Mouse (Mus musculus): ENCODE measurements around the gene Lats1. TPM values are rescaled to one million over a fixed set of nuclear protein-coding genes. Genes with fewer than 3 reads are reported as not detected.
A peak's percentile ranks its signal among the peaks of the same experiment; 100 is the strongest.

Gene Lats1
- total RNA-seq, 1 experiment = 6.3 TPM

DNA sequence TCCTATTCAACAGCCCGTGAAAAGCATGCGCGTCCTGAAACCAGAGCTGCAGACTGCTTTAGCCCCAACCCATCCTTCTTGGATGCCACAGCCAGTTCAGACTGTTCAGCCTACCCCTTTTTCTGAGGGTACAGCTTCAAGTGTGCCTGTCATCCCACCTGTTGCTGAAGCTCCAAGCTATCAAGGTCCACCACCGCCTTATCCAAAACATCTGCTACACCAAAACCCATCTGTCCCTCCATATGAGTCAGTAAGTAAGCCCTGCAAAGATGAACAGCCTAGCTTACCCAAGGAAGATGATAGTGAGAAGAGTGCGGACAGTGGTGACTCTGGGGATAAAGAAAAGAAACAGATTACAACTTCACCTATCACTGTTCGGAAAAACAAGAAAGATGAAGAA lies 21.6 kb downstream of the Lats1 start:
- Histone ChIP-seq H3K36me3 (ENCODE audit: control insufficient read depth, insufficient read depth, low read length, poor library complexity, severe bottlenecking) (peaks cover 29% of the 10 kb centered on the region), H3K9me3 (ENCODE audit: control insufficient read depth, insufficient read depth, low read depth, low read length) (no peaks in the 10 kb centered on the region), H3K4me3 (ENCODE audit: insufficient read depth in 1 of 2, low read depth in 1 of 2, low read length in 2 of 2, poor library complexity in 1 of 2, severe bottlenecking in 1 of 2) (no peak overlapping the region), H3K4me1 (ENCODE audit: control insufficient read depth in 2 of 2, insufficient read depth in 2 of 2, low read length in 2 of 2, poor library complexity in 1 of 2) (0 out of 4 replicates have a peak, but pooled peaks cover 0 to 3% of the 10 kb centered on the region in 2 experiments), H3K9ac (ENCODE audit: insufficient read depth, low read depth, low read length, poor library complexity, severe bottlenecking) (no peak overlapping the region), H3K27ac (ENCODE audit: insufficient read depth, low read depth, low read length, poor library complexity, severe bottlenecking) (no peak overlapping the region)
- in situ Hi-C loops (cut with MboI; ENCODE audit: low sequenced_read_pairs in 2 of 2, unreplicated experiment in 2 of 2) = no loop called here
- no peak for DNase-seq (ENCODE audit: low read depth, low spot score)
- TF ChIP-seq ZC3H11A (IDR thresholded peaks at IDR 0.05; ENCODE audit: borderline replicate concordance, low read depth, low read length) (no peak), ZNF384 (IDR thresholded peaks at IDR 0.05; ENCODE audit: low read depth, low read length) (no peak), HCFC1 (IDR thresholded peaks at IDR 0.05; ENCODE audit: borderline replicate concordance, insufficient read depth, low read length) (no peak), CHD2 (IDR thresholded peaks at IDR 0.05; ENCODE audit: low read depth, low read length) (no peak), MAFK (IDR thresholded peaks at IDR 0.05; ENCODE audit: insufficient read depth, low read depth, low read length) (no peak)

DNA sequence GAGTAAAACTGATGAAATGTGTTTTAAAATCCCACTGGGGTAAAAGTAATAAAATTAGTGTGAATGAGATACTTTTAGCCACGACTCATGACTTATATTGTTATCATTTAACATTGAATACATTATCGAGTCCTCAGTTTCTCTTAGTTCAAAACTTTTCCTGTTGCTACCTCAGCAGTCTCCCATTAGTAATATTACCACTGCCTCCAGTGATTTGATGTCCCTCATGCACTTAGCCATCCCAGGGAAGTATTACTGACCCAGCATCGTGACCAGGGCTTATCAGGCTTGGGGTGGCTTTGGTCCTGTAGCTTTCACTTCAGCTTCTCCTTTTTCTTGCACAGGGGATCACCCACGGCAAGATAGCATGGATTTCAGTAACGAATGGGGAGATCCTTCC lies 29.1 kb downstream of the Lats1 start:
- TF ChIP-seq CHD2 (IDR thresholded peaks at IDR 0.05; ENCODE audit: low read depth, low read length) (no peak), ZC3H11A (IDR thresholded peaks at IDR 0.05; ENCODE audit: borderline replicate concordance, low read depth, low read length) (no peak)
- H3K4me1 ChIP-seq (ENCODE audit: control insufficient read depth in 2 of 2, insufficient read depth in 2 of 2, low read length in 2 of 2, poor library complexity in 1 of 2) = no peaks in the 10 kb centered on the region
- H3K9me3 ChIP-seq (ENCODE audit: control insufficient read depth, insufficient read depth, low read depth, low read length) = no peaks in the 10 kb centered on the region
- in situ Hi-C loops (cut with MboI; ENCODE audit: low sequenced_read_pairs in 2 of 2, unreplicated experiment in 2 of 2) = no loop called here
- no peak overlapping the region for H3K9ac ChIP-seq (ENCODE audit: insufficient read depth, low read depth, low read length, poor library complexity, severe bottlenecking)
- no peak overlapping the region for H3K27ac ChIP-seq (ENCODE audit: insufficient read depth, low read depth, low read length, poor library complexity, severe bottlenecking)
- DNase-seq (ENCODE audit: low read depth, low spot score) = no peak
- no peak overlapping the region for H3K4me3 ChIP-seq (ENCODE audit: insufficient read depth in 1 of 2, low read depth in 1 of 2, low read length in 2 of 2, poor library complexity in 1 of 2, severe bottlenecking in 1 of 2)
- peaks cover 7% of the 10 kb centered on the region for H3K36me3 ChIP-seq (ENCODE audit: control insufficient read depth, insufficient read depth, low read length, poor library complexity, severe bottlenecking)

DNA sequence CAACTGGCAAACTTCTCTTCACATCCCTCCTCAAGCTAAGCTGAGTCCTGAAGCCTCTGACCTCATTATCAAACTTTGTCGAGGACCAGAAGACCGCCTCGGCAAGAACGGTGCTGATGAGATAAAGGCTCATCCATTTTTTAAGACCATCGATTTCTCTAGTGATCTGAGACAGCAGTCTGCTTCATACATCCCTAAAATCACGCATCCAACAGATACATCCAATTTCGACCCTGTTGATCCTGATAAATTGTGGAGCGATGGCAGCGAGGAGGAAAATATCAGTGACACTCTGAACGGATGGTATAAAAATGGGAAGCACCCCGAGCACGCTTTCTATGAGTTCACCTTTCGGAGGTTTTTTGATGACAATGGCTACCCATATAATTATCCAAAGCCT lies 31.5 kb downstream of the Lats1 start:
- DNase-seq (ENCODE audit: low read depth, low spot score) = no peak
- TF ChIP-seq ZNF384 (IDR thresholded peaks at IDR 0.05; ENCODE audit: low read depth, low read length) (no peak), CHD2 (IDR thresholded peaks at IDR 0.05; ENCODE audit: low read depth, low read length) (no peak), ZC3H11A (IDR thresholded peaks at IDR 0.05; ENCODE audit: borderline replicate concordance, low read depth, low read length) (no peak), MAFK (IDR thresholded peaks at IDR 0.05; ENCODE audit: insufficient read depth, low read depth, low read length) (no peak), HCFC1 (IDR thresholded peaks at IDR 0.05; ENCODE audit: borderline replicate concordance, insufficient read depth, low read length) (no peak)
- Histone ChIP-seq H3K36me3 (ENCODE audit: control insufficient read depth, insufficient read depth, low read length, poor library complexity, severe bottlenecking) (peaks cover 7% of the 10 kb centered on the region), H3K4me3 (ENCODE audit: insufficient read depth in 1 of 2, low read depth in 1 of 2, low read length in 2 of 2, poor library complexity in 1 of 2, severe bottlenecking in 1 of 2) (no peak overlapping the region), H3K9ac (ENCODE audit: insufficient read depth, low read depth, low read length, poor library complexity, severe bottlenecking) (no peak overlapping the region), H3K4me1 (ENCODE audit: control insufficient read depth in 2 of 2, insufficient read depth in 2 of 2, low read length in 2 of 2, poor library complexity in 1 of 2) (no peaks in the 10 kb centered on the region), H3K27ac (ENCODE audit: insufficient read depth, low read depth, low read length, poor library complexity, severe bottlenecking) (no peak overlapping the region), H3K9me3 (ENCODE audit: control insufficient read depth, insufficient read depth, low read depth, low read length) (no peaks in the 10 kb centered on the region)
- in situ Hi-C loops (cut with MboI; ENCODE audit: low sequenced_read_pairs in 2 of 2, unreplicated experiment in 2 of 2) = no loop called here

DNA sequence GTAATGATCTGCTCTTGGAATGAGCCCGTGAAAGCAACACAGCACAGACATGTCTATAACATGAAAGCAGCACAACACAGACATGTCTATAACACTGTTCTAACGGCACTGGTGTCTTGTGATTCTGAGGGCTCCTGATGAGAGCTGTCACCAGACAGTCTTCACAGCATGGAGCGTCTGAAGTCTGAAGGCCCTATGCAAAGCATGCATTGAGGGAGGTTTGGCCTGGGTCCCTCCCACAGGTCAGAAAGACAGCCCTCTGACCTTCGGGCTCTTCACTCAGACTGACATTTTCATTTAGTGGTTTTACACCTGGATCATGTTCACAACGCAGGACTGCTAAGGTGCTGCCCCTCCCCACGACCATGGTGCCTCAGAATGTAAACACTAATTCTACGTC lies 34.0 kb downstream of the Lats1 start:
- in situ Hi-C loops (cut with MboI; ENCODE audit: low sequenced_read_pairs in 2 of 2, unreplicated experiment in 2 of 2) = no loop called here
- Histone ChIP-seq H3K36me3 (ENCODE audit: control insufficient read depth, insufficient read depth, low read length, poor library complexity, severe bottlenecking) (peaks cover 7% of the 10 kb centered on the region), H3K4me1 (ENCODE audit: control insufficient read depth in 2 of 2, insufficient read depth in 2 of 2, low read length in 2 of 2, poor library complexity in 1 of 2) (no peaks in the 10 kb centered on the region), H3K9me3 (ENCODE audit: control insufficient read depth, insufficient read depth, low read depth, low read length) (no peaks in the 10 kb centered on the region), H3K4me3 (ENCODE audit: insufficient read depth in 1 of 2, low read depth in 1 of 2, low read length in 2 of 2, poor library complexity in 1 of 2, severe bottlenecking in 1 of 2) (no peak overlapping the region), H3K9ac (ENCODE audit: insufficient read depth, low read depth, low read length, poor library complexity, severe bottlenecking) (no peak overlapping the region), H3K27ac (ENCODE audit: insufficient read depth, low read depth, low read length, poor library complexity, severe bottlenecking) (no peak overlapping the region)
- TF ChIP-seq CHD2 (IDR thresholded peaks at IDR 0.05; ENCODE audit: low read depth, low read length) (no peak), MAFK (IDR thresholded peaks at IDR 0.05; ENCODE audit: insufficient read depth, low read depth, low read length) (no peak), ZNF384 (IDR thresholded peaks at IDR 0.05; ENCODE audit: low read depth, low read length) (no peak), HCFC1 (IDR thresholded peaks at IDR 0.05; ENCODE audit: borderline replicate concordance, insufficient read depth, low read length) (no peak), ZC3H11A (IDR thresholded peaks at IDR 0.05; ENCODE audit: borderline replicate concordance, low read depth, low read length) (no peak)
- DNase-seq (ENCODE audit: low read depth, low spot score) = peak; percentile 25

Data from ES-E14 (cell line).